Mouse (Mus musculus) cortical plate, adult 2 months (tissue): ENCODE data around the gene Dysf.

Experiments used
- CTCF ChIP-seq: fragments of 200-500 bp; IDR thresholded peaks from 2 replicates; pipeline ENCODE4 v1.5.1; 2011; ENCODE audit warnings: mild to moderate bottlenecking, control low read depth, low read length; ENCODE audit not compliant: insufficient read depth; ENCODE audit errors: extremely low read depth
- POLR2A ChIP-seq: fragments of 200-500 bp; IDR thresholded peaks from 2 replicates; pipeline ENCODE4 v1.6.1; 2011; ENCODE audit warnings: mild to moderate bottlenecking, low read length, control low read depth; ENCODE audit not compliant: insufficient read depth; ENCODE audit errors: extremely low read depth

DNA sequence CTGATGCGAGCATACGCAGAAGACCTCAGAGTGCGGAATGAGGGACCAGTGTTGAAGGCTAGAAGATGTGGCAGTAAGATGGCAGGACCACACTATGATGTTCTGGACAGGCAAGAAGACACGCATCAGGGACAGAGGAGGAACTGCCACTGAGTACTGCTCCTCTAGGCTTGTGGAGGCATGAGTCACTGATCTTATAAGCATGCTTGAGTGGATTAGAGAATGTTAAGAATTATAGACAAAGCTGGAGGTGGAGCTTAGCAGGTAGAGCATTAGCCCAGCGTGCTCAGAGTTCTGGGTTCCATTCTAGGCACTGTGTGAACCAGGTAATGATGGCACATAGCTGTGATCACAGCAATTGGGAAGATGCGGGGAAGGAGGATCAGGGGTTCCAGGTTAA, 165.2 kb downstream of the Dysf start:
- no peak for TF ChIP-seq CTCF
- TF ChIP-seq POLR2A, result no peak
